Mouse (Mus musculus) ES-E14 (cell line): ENCODE results near the gene Hyal2.

Experiments
- HCFC1 ChIP-seq: IDR thresholded peaks from 2 replicates; pipeline ENCODE4 v1.6.1; 2012; ENCODE audit warnings: low read length, inconsistent platforms, borderline replicate concordance; ENCODE audit not compliant: insufficient read depth
- ZC3H11A ChIP-seq: IDR thresholded peaks from 2 replicates; pipeline ENCODE4 v1.6.1; 2012; ENCODE audit warnings: low read depth, mild to moderate bottlenecking, inconsistent platforms, low read length, borderline replicate concordance
- ZNF384 ChIP-seq: IDR thresholded peaks from 2 replicates; pipeline ENCODE4 v1.6.1; 2012; ENCODE audit warnings: low read depth, low read length, inconsistent platforms

DNA sequence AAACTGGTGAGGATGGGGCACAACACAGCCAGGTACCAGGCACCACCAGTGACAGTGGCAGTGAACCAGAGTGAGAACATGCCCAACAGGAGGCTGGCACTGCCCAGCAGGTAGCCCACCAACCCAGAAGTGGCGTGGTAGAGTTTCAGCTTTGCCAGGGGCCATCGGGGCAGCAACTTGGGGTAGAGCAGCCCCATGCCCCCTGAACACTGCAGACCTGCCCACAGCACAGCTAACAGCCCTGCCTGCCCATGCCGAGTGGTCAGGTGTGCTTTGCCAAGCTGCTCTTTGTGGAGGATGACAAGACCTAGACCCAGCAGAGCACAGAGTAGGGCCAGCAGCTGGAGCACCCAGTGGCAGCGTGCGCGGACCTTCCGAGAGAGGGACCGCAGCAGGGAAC, 27.8 kb upstream of the Hyal2 start:
- TF ChIP-seq ZC3H11A (no peak), ZNF384 (no peak), HCFC1 (no peak)
